ENCODE assay signal across 8 mouse cellular contexts in genomic region chr4:108387681-108388253, GRCm38 (mm10). TPM values are rescaled to one million over a fixed set of nuclear protein-coding genes. Genes with fewer than 3 reads are reported as not detected.
A peak's percentile ranks its signal among the peaks of the same experiment; 100 is the strongest.
DNase-seq lines count a peak whose midpoint lies in the region; ATAC-seq lines count a peak whose summit lies in the region.

No protein-coding gene starts in this region.

- WGBS in liver, embryonic 15.5 days (ENCODE audit: insufficient replicate concordance), result 7% methylated on average over 18 of the region's 18 CpGs

- ATAC-seq in liver, embryonic 15.5 days (ENCODE audit: insufficient read depth), result no peak; the same call in 1 of the 2 replicates

- DNase-seq in spleen, postnatal 10 days (ENCODE audit: low spot score in 2 of 2), result peak; percentile 6 to 35
- DNase-seq in spleen, postnatal 36 days (ENCODE audit: low spot score in 2 of 2), result no peak
- DNase-seq in embryo, embryonic 11 days, result peak; percentile 87
- DNase-seq in heart, adult 18-20 months, result peak; percentile 85 to 89
- peak; percentile 52 for DNase-seq in kidney, adult 18-20 months
- DNase-seq in neural tube, embryonic 10.5 days (ENCODE audit: extremely low spot score, low spot score), result peak; percentile 74
- DNase-seq in yolk sac, embryonic 10.5 days (ENCODE audit: low spot score), result peak; percentile 73

- H3K9me3 ChIP-seq in liver, embryonic 15.5 days (replicated peaks), result no peaks in the 10 kb centered on the region

- peak overlapping the region; percentile 40 for H3K4me3 ChIP-seq in liver, embryonic 15.5 days (replicated peaks)

- no peaks in the 10 kb centered on the region for H3K36me3 ChIP-seq in liver, embryonic 15.5 days (replicated peaks)

- H3K4me1 ChIP-seq in liver, embryonic 15.5 days (replicated peaks), result peaks cover 6% of the 10 kb centered on the region; the same call in 1 of the 2 replicates

- H3K27ac ChIP-seq in liver, embryonic 15.5 days (replicated peaks), result no peak overlapping the region

- H3K27me3 ChIP-seq in liver, embryonic 15.5 days, result peaks cover 47% of the 10 kb centered on the region

- H3K9ac ChIP-seq in liver, embryonic 15.5 days, result no peak overlapping the region; the same call in 1 of the 2 replicates

- H3K4me2 ChIP-seq in liver, embryonic 15.5 days, result peak overlapping the region; percentile 61

RNA-seq across cellular contexts. Expression of gene Shisal2a, which starts 4.6 kb away (rescaled TPM):
- not detected for total RNA-seq in heart, adult 18-20 months (2021)
- 0.26 and 0.35 TPM in 2 replicates for polyA plus RNA-seq in liver, embryonic 15.5 days (2015; fragmentation: Nextera tagmentation; extraction: Ambion mirVana)

RNA-seq across cellular contexts. Expression of gene Gpx7, which starts 19.0 kb away (rescaled TPM):
- total RNA-seq in heart, adult 18-20 months (2021), result 1 to 10 TPM; 6.5 to 8.1 TPM
- 9.7 and 10.1 TPM in 2 replicates for polyA plus RNA-seq in liver, embryonic 15.5 days (2015; fragmentation: Nextera tagmentation; extraction: Ambion mirVana)

RNA-seq across cellular contexts. Expression of gene Coa7, which starts 59.8 kb away (rescaled TPM):
- total RNA-seq in heart, adult 18-20 months (2021), result 10 to 100 TPM; 35.6 to 39.8 TPM
- polyA plus RNA-seq in liver, embryonic 15.5 days (2015; fragmentation: Nextera tagmentation; extraction: Ambion mirVana), result 21.9 and 24.6 TPM in 2 replicates

Comparison
In these comparisons a context has a peak if more than half of its experiments do, and no peak if none do; other contexts are left out.
1. DNase-seq: peak in spleen, postnatal 10 days (2 of 2), embryo, embryonic 11 days (single experiment), heart, adult 18-20 months (2 of 2), kidney, adult 18-20 months (single experiment), neural tube, embryonic 10.5 days (single experiment) and yolk sac, embryonic 10.5 days (single experiment); none in spleen, postnatal 36 days (0 of 2).